Mouse (Mus musculus) hindbrain, postnatal 0 days (tissue): ENCODE data around the gene Thbs3. TPM values are rescaled to one million over a fixed set of nuclear protein-coding genes. Genes with fewer than 3 reads are reported as not detected.

ENCODE experiments used
- ATAC-seq: fragments of 200-750 bp; cut with Nextera tagmentation; 2 replicates; pipeline ENCODE4 v1.8.0; 2017; ENCODE audit warnings: mild to moderate bottlenecking, moderate TSS enrichment, moderate library complexity
- DNase-seq: peaks from one replicate; pipeline ENCODE4 v3.0.0-alpha.2; 2015; ENCODE audit warnings: low spot score
- H3K27ac ChIP-seq: fragments of 300-500 bp; sonication (generic); 2 replicates; pipeline ENCODE4 v1.5.1; 2014; ENCODE audit warnings: mild to moderate bottlenecking
- H3K27me3 ChIP-seq: fragments of 300-500 bp; sonication (generic); 2 replicates; pipeline ENCODE4 v1.6.1; 2014; ENCODE audit warnings: low read length, mixed read lengths; ENCODE audit not compliant: insufficient read depth
- H3K36me3 ChIP-seq: fragments of 300-500 bp; sonication (generic); 2 replicates; pipeline ENCODE4 v1.6.1; 2014; ENCODE audit warnings: low read length, mixed read lengths; ENCODE audit not compliant: insufficient read depth
- H3K4me1 ChIP-seq: fragments of 300-500 bp; sonication (generic); 2 replicates; pipeline ENCODE4 v1.6.1; 2014; ENCODE audit warnings: antibody characterized with exemption, low read length, mixed read lengths; ENCODE audit not compliant: insufficient read depth
- H3K4me2 ChIP-seq: fragments of 300-500 bp; sonication (generic); 2 replicates; pipeline ENCODE4 v1.6.1; 2014; ENCODE audit warnings: low read depth, mild to moderate bottlenecking, low read length, moderate library complexity, mixed read lengths
- H3K4me3 ChIP-seq: fragments of 300-500 bp; sonication (generic); 2 replicates; pipeline ENCODE4 v1.5.1; 2014; ENCODE audit warnings: low read length
- H3K9ac ChIP-seq: fragments of 300-500 bp; sonication (generic); replicated peaks from 2 replicates; pipeline ENCODE4 v1.6.1; 2014; ENCODE audit warnings: mild to moderate bottlenecking, low read length, moderate library complexity, mixed read lengths
- H3K9me3 ChIP-seq: fragments of 300-500 bp; sonication (generic); 2 replicates; pipeline ENCODE4 v1.6.1; 2016; ENCODE audit warnings: low read length, mixed read lengths
- CTCF ChIP-seq: IDR thresholded peaks from 2 replicates; pipeline ENCODE4 v1.5.1; 2016; ENCODE audit warnings: antibody characterized with exemption, control low read depth, low read depth
- WGBS: fragments of 180-500 bp; shearing (Covaris S2); extraction: QIAGEN DNeasy Blood & Tissue Kit; methylation state at CpG from one replicate; pipeline ENCODE4 v1.1.7; 2014; 5-methylcytosine and 5-hydroxymethylcytosine counted together
- polyA plus RNA-seq: library from polyadenylated mRNA; unstranded; fragments of >200 nt; fragmentation: Nextera tagmentation; extraction: Ambion mirVana; gene quantifications from 2 replicates; pipeline ENCODE4 v1.2.1, GENCODE M21; 2015
- total RNA-seq: library from RNA; depleted of rRNA; stranded (reverse); fragments of >200 nt; gene quantifications from 2 replicates; pipeline ENCODE4 v1.2.3, GENCODE M21; 2014

Thbs3 gene
- total and polyA plus RNA-seq, 2 experiments from 2014 or later = 37.2 to 37.9 TPM

DNA sequence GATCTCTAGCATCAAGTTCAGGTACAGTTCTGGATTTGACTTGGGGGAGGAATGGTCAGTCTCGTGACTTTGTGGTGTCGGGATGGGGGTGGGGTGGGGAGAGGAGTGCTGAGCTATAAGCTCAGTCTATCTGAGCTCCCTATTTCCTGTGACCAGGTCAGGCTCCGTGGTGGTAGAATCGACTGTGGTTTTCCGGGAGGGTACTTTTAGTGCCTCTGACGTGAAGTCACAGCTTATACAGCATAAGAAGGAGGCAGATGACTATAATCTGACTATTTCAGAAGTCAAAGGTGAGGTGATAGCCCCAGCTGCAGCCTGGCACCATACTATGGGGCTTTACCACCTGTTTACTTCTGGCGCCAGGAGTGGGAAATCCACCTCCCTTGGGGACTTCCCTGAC, 16.4 kb downstream of the Thbs3 start:
- Histone ChIP-seq H3K36me3 (peaks cover 18% of the 10 kb centered on the region), H3K4me1 (no peaks in the 10 kb centered on the region; the same call in 1 of the 2 replicates), H3K27ac (no peak overlapping the region), H3K9ac (no peak overlapping the region), H3K27me3 (no peaks in the 10 kb centered on the region), H3K9me3 (no peaks in the 10 kb centered on the region), H3K4me2 (no peak overlapping the region), H3K4me3 (no peak overlapping the region)
- no peak for DNase-seq
- no peak for TF ChIP-seq CTCF
- 72% methylated on average over 7 of the region's 7 CpGs for WGBS
- no peak for ATAC-seq

DNA sequence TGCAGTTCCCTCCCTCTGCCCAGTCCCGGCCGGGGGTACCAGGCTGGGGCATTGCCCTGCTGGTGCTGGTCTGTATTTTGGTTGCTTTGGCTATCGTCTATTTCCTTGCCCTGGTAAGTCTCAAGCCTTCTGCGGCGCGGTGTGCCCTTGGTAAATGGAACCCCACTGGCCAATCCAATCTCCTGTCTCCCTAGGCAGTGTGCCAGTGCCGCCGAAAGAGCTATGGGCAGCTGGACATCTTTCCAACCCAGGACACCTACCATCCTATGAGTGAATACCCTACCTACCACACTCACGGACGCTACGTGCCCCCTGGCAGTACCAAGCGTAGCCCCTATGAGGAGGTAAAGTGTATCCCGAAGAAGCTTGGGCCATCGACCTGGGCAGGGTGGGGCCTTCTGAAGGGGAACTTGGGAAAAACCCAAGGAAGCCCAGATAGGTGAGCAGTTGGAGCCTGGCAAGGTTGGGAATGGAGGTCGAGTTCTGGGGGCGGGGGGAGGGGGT, 16.8 kb downstream of the Thbs3 start:
- H3K9ac ChIP-seq = no peak overlapping the region
- TF ChIP-seq CTCF = no peak
- peaks cover 22% of the 10 kb centered on the region for H3K36me3 ChIP-seq
- H3K27me3 ChIP-seq = no peaks in the 10 kb centered on the region
- 69% methylated on average over 16 of the region's 16 CpGs for WGBS
- ATAC-seq (no peak), DNase-seq (no peak)
- H3K9me3 ChIP-seq = no peaks in the 10 kb centered on the region
- H3K4me3 ChIP-seq = no peak overlapping the region
- H3K4me2 ChIP-seq = no peak overlapping the region
- no peak overlapping the region for H3K27ac ChIP-seq
- H3K4me1 ChIP-seq = no peaks in the 10 kb centered on the region; the same call in 1 of the 2 replicates

DNA sequence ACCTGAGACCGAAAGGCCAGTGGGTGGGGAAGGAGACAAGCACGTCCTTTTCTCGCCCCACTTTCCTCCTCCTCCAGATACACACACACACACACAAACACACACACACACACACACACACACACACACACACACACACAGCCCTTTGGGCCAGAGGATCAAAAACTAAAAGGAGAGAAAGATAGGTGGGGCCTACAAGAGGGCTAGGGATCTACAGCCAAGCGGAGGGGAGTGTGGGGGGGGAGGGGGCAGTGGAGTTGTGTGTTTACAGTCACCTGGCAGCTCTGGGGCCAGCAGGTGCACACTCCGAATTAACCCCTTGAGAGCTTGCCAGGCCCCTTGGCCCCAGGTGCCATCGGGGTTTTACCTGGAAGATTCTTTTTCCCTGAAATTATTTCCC, 17.6 kb downstream of the Thbs3 start:
- WGBS = 81% methylated on average over 6 of the region's 6 CpGs
- no peak overlapping the region for H3K4me3 ChIP-seq
- H3K27ac ChIP-seq = no peak overlapping the region
- no peaks in the 10 kb centered on the region; the same call in 1 of the 2 replicates for H3K4me1 ChIP-seq
- no peak for TF ChIP-seq CTCF
- H3K4me2 ChIP-seq = no peak overlapping the region
- H3K9me3 ChIP-seq = no peaks in the 10 kb centered on the region
- H3K9ac ChIP-seq = no peak overlapping the region
- DNase-seq (no peak), ATAC-seq (no peak)
- H3K27me3 ChIP-seq = no peaks in the 10 kb centered on the region
- H3K36me3 ChIP-seq = peaks cover 26% of the 10 kb centered on the region

DNA sequence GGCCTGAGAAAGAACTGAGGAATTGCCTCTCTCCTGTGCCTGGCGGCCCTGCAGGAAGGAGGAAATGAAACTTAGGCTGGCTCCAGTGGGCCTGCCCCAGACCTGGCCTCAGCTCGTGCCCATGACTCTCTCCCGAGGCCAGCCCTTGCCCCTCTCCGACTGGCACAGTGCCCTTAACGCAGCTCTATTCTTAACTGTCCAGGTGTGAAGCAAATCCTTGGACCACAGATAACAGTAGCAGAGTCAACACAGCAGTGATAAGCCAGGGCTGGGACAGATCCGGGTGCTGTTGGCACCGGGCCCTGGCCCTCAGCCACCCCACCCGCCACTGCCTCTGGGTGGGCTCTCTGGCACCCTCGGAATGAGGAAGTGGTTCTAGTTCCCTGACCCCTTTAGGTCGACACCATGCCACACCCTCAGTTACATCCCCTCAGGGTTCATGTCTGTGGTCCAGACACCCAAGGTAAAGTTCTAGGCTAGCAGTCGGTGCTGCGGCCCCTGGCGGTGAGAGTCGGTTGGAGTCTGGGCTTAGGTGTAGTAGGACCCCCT, 18.7 kb downstream of the Thbs3 start:
- Histone ChIP-seq H3K9ac (no peak overlapping the region), H3K4me1 (no peaks in the 10 kb centered on the region), H3K27ac (no peak overlapping the region), H3K9me3 (no peaks in the 10 kb centered on the region), H3K27me3 (no peaks in the 10 kb centered on the region), H3K4me3 (no peak overlapping the region), H3K36me3 (peaks cover 36% of the 10 kb centered on the region), H3K4me2 (no peak overlapping the region)
- 75% methylated on average over 14 of the region's 14 CpGs for WGBS
- ATAC-seq (no peak), DNase-seq (no peak)
- TF ChIP-seq CTCF = no peak

DNA sequence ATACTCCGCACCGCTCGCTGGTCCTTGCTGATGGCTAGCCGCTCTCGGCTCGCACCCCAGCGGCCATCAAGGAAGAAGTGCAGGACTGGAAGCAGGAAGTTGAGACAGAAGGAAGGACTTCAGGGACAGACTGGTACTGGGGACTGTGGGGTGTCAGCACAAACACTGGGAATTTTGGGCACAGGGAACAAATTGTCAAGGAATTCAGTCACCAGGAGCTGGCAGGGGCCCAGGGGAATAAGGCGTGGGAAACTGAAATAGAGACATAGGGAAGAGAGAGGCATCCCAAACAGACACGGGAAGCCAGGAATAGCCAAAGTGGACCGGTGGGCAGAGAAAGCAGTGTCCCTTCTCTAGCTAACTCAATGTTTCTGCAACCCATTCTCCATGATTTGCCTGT, 21.5 kb downstream of the Thbs3 start:
- Histone ChIP-seq H3K27ac (no peak overlapping the region), H3K4me3 (no peak overlapping the region), H3K4me2 (no peak overlapping the region), H3K36me3 (peaks cover 48% of the 10 kb centered on the region), H3K4me1 (no peaks in the 10 kb centered on the region), H3K9ac (no peak overlapping the region), H3K27me3 (no peaks in the 10 kb centered on the region), H3K9me3 (no peaks in the 10 kb centered on the region)
- TF ChIP-seq CTCF = no peak
- WGBS = 89% methylated on average over 10 of the region's 10 CpGs
- DNase-seq (no peak), ATAC-seq (no peak)

DNA sequence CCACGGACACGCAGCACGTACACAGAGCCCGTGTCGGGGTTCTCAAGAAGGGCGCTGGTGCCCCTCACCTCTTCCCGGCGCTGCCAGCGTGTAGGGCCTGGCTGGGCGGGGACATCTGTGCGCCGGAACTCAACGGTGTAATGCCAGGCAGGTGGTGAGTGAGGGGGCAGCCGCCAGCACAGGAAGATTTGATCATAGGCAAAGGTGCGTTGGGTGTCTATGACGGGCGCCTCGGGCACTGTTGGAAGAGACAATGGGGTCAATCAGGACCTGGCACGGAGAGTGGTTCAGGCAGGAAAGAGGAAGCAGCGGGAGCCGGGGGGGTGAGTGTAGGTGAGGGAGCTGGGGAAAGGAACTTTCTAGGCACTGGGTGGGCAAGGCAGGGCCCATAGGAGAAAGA, 22.7 kb downstream of the Thbs3 start:
- no peak overlapping the region for H3K9ac ChIP-seq
- no peaks in the 10 kb centered on the region for H3K9me3 ChIP-seq
- WGBS = 94% methylated on average over 21 of the region's 21 CpGs
- H3K36me3 ChIP-seq = peaks cover 57% of the 10 kb centered on the region
- no peaks in the 10 kb centered on the region for H3K4me1 ChIP-seq
- H3K27me3 ChIP-seq = no peaks in the 10 kb centered on the region
- TF ChIP-seq CTCF = no peak
- no peak overlapping the region for H3K4me3 ChIP-seq
- no peak overlapping the region for H3K27ac ChIP-seq
- ATAC-seq (no peak), DNase-seq (no peak)
- H3K4me2 ChIP-seq = no peak overlapping the region

DNA sequence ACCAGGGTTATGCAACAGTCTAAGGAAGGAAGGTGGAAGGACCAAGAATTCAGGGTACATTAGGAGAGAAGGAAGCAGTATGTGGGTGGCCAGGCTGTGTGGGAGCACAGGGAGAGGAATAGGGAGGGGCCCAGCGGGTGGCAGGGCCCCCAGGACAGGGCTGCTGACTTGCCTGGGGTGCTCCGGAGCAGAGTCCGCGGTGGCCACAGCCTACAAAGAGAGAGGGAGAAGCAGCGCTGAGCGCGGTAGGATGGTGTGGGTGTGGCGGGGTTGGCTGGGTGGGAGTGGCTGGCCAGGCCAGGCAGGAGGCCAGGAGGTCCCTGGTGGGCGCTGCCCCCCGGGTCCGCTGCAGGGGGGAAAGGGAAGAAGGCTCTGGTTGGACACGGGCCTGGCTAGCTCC, 23.5 kb downstream of the Thbs3 start:
- H3K36me3 ChIP-seq = peaks cover 57% of the 10 kb centered on the region
- H3K4me2 ChIP-seq = no peak overlapping the region
- DNase-seq = no peak
- H3K27me3 ChIP-seq = no peaks in the 10 kb centered on the region
- H3K9ac ChIP-seq = no peak overlapping the region
- no peak for TF ChIP-seq CTCF
- peaks cover 2% of the 10 kb centered on the region; the same call in 1 of the 2 replicates for H3K4me1 ChIP-seq
- H3K27ac ChIP-seq = no peak overlapping the region
- H3K4me3 ChIP-seq = no peak overlapping the region
- no peaks in the 10 kb centered on the region for H3K9me3 ChIP-seq
- WGBS = 88% methylated on average over 9 of the region's 12 CpGs
- no peak for ATAC-seq
